Mouse (Mus musculus) layer of hippocampus, postnatal 10 days (tissue): ENCODE measurements at regions not wholly inside any gene's neighbourhood (a gene's known extent, or its start where the extent isn't known, plus 50 kb on each side); places are given as distances from the start of the nearest gene placed in this dataset.

Experiments
- DNase-seq, 2 experiments: peaks; one replicate each; pipeline ENCODE4 v3.0.0; 2021; ENCODE audit warnings: low spot score in 2 of 2

- DNase-seq = no peak
Measured at GRCm38 (mm10) chr17:4779017-4779416, 215.1 kb upstream of the Arid1b start.

- no peak for DNase-seq
Measured at GRCm38 (mm10) chr17:4781586-4781985, 212.5 kb upstream of the Arid1b start.

GRCm38 (mm10) chr17:4784296-4784695 lies 209.8 kb upstream of the Arid1b start:
- no peak for DNase-seq

- no peak for DNase-seq
Measured at GRCm38 (mm10) chr17:4785281-4785839, 208.8 kb upstream of the Arid1b start.

GRCm38 (mm10) chr17:4786524-4786923 lies 207.6 kb upstream of the Arid1b start:
- DNase-seq = no peak

GRCm38 (mm10) chr17:4791873-4792272 lies 202.3 kb upstream of the Arid1b start:
- DNase-seq = no peak

- no peak for DNase-seq
Measured at GRCm38 (mm10) chr17:4796241-4796640, 197.9 kb upstream of the Arid1b start.

- DNase-seq = no peak
Measured at GRCm38 (mm10) chr17:4804013-4804412, 190.1 kb upstream of the Arid1b start.

GRCm38 (mm10) chr17:4806051-4806450 lies 188.1 kb upstream of the Arid1b start:
- no peak for DNase-seq

GRCm38 (mm10) chr17:4808926-4809325 lies 185.2 kb upstream of the Arid1b start:
- no peak for DNase-seq

- DNase-seq = no peak
Measured at GRCm38 (mm10) chr17:4813232-4813631, 180.9 kb upstream of the Arid1b start.

GRCm38 (mm10) chr17:4813666-4814065 lies 180.5 kb upstream of the Arid1b start:
- no peak for DNase-seq

- DNase-seq = no peak
Measured at GRCm38 (mm10) chr17:4825221-4825895, 168.8 kb upstream of the Arid1b start.

- DNase-seq = peak; percentile 14 to 20
Measured at GRCm38 (mm10) chr17:4834065-4834464, 160.1 kb upstream of the Arid1b start.

GRCm38 (mm10) chr17:4834571-4834970 lies 159.6 kb upstream of the Arid1b start:
- no peak for DNase-seq

GRCm38 (mm10) chr17:4835065-4835705 lies 158.9 kb upstream of the Arid1b start:
- DNase-seq = no peak

GRCm38 (mm10) chr17:4840123-4840522 lies 154.0 kb upstream of the Arid1b start:
- DNase-seq = no peak

GRCm38 (mm10) chr17:4858304-4858703 lies 135.8 kb upstream of the Arid1b start:
- no peak for DNase-seq

- no peak for DNase-seq
Measured at GRCm38 (mm10) chr17:4864901-4865300, 129.2 kb upstream of the Arid1b start.

- DNase-seq = peak; percentile 16 to 25
Measured at GRCm38 (mm10) chr17:4865621-4866020, 128.5 kb upstream of the Arid1b start.

- DNase-seq = peak in 1 of 2 experiments; percentile 16
Measured at GRCm38 (mm10) chr17:4866026-4866896, 127.9 kb upstream of the Arid1b start.

GRCm38 (mm10) chr17:4867083-4867482 lies 127.0 kb upstream of the Arid1b start:
- no peak for DNase-seq
